Mouse (Mus musculus) left cerebral cortex, adult 9 months (tissue): ENCODE results near the gene Chit1.

Experiments used
- DNase-seq, 2 experiments: peaks; one replicate each; pipeline ENCODE4 v3.0.0; 2022; ENCODE audit warnings: low spot score in 2 of 2

Gene Chit1

DNA sequence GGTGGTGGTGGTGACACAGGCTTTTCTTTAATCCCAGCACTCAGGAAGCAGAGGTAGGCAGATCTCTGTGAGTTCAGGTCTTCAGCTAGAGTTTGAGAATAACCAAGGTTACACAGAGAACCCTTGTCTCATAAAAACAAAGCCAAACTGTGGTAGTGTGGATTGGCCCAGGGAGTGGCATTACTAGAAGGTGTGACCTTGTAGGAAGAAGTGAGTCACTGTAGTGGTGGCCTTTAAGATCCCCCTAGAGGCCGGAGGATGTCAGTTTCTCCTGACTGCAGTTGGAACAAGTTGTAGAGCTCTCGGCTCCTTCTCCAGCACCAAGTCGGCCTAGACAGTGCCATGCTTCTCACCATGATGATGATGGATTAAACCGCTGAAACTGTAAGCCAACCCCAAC lies at the start of gene Chit1:
Gene Chit1 (plus strand): TSS at position 264 of the 400 bp plus-strand sequence.
- DNase-seq, result no peak

DNA sequence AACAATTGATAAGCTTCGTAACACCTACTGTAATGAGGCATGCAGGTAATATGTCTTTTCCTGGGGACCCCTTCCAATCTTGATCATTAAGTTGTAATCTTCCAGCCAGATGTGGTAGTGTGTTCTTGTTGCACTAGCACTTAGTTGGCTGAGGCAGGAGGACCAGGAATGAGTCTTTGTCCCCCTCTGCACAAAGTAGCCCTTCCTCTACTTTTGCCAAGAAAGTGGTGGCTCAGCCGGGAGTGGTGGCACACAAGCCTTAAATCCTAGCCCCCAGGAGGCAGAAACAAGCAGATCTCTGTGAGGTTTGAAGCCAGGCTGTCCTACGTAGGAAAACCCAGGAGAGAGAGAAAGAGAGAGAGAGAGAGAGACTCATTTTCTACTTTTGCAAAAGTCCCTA lies 49.1 kb upstream of the Chit1 start:
- no peak for DNase-seq

DNA sequence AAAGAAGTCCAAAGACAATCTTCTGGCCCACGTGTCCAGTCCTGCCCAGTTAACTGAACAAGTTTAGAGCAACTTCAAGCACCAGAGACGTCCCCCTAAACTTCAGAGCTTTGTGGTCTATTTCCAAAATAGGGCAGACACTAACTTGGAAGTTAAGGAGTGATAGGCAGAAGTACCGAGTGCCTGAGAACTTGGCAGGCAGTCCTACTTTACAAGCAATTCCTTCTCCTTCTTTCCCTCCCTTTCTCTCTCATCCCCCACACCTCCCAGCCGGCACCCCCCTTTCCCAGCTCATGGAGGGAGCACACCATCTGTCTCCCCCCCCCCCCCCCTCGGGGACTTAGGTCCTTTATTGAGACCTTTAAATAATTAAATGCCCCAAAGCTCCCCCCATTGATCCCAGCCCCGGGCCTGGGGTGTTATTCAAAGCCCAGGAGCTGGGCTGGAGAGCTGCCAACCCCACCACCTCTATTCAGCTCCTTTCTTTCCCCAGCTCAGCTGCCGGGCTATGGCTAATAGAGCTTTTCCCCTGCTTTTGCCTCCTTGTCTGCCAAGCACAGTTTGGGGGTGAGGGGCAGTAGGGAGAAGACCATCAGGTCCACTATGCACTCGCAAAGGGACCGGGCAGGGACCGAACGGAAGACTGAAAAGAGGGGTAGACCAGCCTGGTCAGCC lies 48.5 kb upstream of the Chit1 start:
- DNase-seq, result no peak

DNA sequence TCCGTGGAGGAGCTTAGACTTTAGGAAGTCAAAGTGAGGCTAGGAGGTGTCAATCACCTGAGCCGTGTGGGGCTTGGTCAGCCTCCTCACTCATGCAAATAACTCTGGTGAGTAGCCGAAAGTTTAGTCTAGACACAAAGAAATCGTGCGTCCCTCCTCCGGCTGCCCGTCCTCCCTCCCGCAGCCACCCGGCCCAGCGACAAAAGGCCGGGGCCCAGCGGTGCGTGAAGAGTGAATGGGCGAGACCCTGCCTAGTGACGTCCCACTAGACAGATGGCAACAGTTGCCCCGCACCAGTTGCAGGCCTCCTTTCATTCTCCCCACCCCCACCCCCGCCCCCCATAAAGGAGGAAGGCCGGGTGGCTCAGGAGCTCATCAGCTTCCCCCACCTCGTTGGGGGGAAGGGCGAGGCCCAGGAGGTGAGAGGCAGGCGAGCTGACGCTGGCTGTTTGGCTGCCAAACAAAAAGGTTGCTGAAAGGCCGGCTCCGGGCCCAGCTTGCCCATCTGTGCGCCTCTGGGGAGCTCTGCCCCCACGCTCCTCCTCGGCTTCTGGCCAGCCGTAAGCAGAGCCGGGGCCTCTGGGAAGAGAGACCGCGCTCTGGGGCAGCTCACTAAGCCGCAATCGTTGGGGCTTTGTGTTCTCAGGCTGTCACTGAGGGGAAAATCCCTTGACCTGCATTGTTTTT lies 47.8 kb upstream of the Chit1 start:
- no peak for DNase-seq

DNA sequence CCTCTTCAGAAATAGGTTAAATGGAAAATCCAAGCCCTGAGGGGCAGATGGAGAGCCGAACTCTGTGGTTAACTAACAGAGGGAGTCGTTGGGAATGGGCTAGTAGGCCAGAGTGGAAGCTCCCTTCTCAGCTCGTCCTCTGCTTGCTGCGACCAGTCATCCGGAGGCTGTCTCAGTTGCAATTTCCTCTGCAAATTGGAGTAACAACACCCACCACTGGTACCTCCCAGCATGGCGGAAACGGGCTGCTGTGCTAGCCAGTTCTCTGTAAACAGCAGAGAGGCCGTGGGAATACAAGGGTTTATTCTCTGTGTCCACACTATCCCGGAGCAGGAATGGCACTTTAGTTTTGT lies 47.3 kb upstream of the Chit1 start:
- no peak for DNase-seq

DNA sequence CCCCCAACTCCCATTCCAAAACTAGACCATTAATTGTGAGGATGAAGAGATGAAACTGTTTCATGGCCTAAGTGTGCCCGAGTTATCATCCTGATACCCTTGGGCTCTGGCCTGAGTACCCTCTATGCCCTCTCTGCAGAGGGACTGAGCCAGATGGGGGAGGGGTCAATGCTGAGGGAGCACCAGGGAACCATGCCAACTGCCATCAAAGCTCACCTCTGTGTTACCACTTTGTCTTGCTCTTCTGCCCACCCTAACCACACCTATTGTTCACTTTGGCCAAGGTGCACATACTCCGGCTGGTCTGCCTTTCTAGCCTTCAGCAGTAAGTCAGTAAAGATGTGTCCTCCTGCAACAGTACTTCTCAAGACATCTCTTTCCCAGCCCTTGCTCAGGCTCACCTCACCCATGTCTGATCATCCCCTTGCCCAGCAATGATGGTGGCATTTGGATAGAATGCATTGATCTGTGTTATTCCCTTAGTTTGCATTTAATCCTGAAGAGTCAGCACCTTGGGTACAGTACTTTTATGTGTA lies 46.7 kb upstream of the Chit1 start:
- DNase-seq, result no peak

DNA sequence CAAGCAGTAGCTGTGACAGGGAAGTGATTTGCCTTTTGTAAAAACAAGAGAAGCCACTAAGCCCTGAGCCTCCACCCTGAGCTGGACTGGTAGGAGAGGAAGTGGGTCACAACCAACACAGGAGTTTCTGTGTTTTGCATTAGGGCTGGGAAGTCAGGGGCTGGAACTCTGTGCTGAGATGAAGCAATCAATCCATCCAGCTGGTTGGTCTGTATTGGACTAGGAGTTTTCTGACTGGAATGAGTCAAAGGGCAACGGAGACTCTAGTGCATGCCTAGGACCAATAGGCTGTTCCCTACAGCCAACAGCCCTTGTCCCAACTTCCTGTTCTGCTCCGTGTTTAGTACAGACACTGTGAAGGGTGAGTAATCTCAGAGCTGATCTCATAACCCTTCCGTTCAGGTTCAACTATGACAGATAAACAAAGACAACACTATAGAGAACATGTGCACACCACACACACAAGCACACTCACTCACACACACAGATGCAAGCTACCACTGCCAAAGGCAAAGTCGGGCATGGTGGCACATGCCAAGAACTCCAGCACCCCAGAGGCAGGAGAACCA lies 45.7 kb upstream of the Chit1 start:
- no peak for DNase-seq

DNA sequence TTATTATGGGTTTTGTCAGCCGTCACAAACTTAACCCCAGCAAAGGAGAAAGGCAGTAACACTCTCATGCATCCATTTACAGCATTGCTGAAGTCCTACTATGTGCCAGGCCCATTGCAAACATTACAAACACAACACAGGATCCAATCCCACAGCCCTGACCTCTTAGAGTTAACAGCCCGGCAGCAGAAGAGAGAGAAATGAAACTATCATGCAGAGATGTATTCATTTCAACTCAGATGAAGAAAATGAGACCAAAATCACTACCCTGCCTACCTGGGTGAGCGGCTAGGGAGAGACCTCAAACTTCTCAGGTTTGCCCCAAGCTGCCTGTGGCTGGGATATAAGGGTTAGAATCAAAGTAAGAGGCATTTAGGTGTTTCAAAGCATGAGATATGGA lies 44.5 kb upstream of the Chit1 start:
- DNase-seq, result no peak

DNA sequence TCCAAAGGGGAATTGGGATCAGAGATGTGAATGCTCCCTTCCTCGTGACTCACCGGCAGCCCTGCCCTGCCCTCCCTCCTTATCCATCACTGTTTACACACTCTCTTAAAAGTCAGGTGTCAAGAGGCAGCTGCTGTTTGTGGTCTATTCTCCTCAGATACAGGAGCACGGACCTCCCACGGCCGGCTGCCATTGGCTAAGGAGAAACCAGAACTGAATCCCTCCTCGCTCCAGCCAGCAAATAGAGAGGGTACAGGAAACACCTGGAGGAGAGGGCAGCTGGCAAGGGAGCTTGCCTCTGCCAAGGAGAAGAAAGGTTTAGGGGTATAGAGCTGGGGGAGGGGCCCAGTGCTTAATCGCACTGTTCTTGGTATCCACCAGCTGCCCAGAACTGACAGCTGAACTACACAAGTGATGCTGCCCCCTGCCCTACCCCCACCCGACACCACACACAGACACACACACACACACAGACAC lies 43.9 kb upstream of the Chit1 start:
- DNase-seq, result no peak

DNA sequence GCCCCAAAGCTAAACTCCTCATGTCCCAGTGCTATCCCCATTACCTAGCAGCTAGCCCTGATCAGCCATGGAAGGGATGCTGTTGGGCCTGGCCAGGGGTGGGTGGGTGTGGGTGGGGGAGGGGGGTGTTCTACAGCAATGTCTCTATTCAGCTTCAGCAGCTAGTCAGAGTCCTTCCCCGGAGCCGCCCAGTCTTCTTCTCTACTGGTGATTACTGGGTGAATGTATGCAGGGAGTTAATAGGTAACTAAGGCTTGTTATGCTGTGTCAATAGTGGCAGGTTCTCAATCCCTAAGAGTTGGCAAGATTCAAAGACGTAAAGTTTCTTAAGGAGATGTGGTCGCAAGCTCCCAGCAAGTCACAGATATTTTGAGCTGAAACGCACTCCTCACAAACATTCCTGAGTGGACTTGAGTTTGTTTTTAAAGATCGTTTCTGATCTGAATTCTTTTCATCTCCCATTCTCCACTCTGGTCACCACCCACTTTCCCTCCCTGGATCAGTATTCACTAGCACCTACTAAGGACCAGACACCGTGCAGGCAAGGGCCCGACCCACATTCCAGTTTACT lies 40.9 kb upstream of the Chit1 start:
- DNase-seq, result no peak

DNA sequence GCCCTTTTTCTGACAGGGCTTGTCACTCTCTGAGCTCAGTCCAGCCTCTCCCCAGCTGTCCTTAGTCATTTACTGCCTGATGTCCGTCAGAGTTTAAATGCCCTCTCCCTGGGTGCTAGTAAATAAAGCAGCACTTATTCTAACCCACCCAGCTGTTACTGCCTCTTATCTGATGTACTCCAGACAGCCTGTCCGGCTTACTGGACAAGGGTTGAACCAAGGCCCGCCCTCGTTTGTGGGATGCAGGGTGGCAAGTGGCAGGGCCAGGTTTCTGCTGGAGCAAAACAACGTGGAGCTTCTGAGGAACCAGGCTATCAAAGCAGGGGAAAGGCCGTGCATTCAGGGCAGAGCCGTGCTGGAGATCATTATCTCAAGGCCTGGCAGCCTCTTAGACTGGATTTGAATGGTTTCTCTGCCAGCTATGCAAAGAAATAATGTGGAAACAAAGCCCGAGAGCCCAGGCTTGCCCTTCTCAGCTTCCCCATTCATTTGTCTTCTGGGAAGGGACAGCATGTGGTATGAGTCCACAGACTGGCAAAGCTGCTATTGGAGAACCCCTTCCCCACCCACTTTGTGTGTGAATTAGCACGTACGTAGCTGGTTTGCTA lies 39.5 kb upstream of the Chit1 start:
- no peak for DNase-seq

DNA sequence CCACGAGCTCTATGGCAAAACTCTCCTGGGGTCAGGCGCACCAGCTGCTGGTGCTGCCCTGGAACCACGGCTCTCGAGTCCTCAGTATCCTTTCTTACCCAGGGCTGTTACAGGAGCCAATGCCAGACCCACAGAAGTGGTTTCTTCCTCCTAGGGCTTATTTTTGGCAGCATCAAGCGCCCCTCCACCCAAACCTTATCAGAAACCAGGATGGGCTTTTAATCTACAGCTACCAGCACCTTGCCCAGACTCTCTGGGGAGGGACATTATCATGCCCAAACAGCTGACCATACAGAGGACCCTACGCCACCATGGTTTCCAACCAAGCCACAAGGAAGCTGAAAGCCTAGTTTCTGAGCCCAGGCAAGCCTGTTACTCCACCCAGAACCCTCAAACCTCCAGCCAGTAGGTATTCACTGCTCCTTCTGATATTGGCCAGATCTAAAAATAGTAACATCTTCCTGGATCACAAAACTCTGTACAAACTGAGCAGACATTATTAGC lies 37.9 kb upstream of the Chit1 start:
- DNase-seq, result no peak

DNA sequence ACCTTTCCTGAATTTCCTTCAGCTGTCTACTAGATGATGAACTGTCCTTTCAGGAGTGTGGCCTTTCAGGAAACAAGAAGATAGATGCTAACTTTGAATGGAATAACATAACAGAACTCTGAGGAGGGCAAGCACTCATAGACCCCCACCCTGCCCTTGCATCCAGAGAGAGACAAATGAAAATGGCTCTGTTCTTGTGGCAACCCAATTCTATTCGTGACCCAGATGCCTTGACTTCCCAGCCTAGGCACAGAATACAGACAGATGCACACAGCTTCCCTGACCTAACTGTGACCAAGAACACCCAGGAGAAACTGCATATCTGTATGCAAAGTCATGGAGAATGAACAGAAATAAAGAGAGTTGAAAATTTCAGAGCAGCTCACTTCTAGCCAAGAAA lies 37.4 kb upstream of the Chit1 start:
- no peak for DNase-seq

DNA sequence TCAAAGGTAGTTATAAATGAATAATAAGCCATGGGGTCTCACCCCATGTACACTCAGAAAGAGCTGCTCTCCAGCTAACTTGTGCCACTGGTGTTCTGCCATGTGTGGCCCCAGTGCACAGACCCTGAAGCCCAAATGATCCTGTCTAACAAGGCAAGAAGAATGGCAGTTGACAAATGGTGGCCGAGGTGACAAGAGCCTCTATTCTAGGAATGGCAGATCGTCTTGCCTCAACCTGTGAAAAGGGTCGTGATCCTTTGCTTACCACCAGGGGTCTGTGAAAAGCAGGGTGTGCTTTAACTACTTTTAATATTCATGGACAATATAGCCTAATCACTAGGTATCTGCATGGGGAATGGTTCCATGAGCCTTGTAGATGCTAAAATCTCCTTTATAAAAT lies 36.9 kb upstream of the Chit1 start:
- DNase-seq, result no peak

DNA sequence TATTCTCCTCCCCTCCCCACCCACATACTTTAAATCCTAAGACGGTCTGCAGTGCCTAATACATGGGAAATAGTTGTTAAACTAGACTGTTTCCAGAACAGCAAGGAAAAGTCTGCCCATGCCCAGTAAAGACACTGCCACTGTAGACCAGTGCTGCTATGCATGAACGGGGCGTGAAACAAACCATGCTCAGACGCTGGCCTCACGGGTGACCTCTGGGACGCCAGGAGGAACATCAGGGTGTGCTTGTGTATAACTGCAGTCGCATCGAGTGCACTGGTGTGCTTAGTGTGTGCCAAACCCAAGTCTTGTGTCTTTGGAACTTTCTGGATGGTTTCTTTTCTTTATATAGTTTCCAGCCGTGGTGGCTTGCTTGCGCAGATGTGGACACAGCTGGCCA lies 36.4 kb upstream of the Chit1 start:
- DNase-seq, result no peak

DNA sequence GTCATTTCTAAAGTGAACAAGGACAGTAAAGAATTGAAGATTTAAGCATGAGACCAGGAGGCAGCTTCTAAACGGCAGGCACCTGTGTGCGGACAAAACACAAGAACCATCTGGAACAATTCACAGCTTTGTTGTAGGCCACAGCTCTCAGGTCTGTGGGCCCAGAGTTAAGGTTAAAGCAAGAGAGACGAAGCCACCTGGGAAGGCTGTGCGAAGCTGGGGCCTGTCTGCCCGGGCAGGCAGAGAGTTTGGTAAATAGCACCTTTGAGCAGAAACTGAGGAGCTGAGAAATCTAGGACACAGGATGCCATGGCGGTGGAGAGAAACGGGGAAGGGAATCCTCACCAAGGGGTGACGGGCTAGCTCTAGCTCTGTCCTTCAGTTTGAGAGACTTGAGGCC lies 35.5 kb upstream of the Chit1 start:
- no peak for DNase-seq

DNA sequence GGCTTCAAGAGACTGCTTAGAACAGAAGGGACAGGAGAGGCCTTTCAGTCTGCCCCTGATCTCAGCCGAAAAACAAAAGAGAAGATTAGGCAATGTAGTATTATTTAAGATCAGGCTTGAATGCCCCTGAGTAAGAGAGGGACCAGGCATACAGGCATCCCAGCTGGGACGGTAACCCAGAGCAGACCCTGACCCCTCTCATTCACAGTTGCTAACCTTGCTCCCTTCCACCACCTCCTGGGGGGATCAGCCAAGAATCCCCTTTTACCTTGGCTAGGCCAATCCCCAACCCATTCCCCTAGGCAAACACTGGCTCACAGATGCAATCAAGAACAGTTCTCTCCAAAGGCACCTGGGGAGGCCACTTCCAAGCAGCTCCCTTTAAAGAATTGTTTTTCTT lies 34.3 kb upstream of the Chit1 start:
- DNase-seq, result no peak

DNA sequence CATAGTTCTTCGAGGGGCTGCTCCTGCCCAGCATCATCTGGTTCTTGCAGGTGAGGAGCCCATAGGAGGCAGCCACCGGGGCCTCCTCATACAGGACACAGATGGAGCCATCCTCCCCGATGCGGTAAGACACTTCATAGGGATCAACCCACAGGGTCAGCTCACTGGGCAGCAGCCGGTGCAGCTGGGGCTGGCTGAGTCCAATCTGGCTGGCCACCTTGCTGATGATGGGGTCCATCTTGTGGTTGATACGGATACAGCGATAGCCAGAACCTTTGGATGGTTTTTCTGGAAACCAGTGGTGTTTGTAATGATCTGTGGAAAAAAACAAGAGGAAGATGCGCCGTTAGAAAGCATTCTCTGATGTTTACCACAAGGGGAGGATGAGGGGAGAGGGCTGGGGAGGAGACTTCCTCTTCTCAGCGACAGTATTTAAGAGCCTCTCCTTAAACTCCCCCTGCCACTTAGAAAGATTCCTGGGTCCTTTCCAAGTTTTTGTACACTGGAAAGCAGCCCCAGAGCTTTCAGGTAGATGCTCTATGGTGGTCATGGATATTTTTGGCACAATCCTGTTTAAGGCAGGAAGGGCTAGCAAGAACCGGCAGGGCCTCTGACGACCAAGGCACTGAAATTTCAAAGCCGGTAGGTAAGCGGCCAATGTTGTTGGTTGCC lies 33.5 kb upstream of the Chit1 start:
- no peak for DNase-seq

DNA sequence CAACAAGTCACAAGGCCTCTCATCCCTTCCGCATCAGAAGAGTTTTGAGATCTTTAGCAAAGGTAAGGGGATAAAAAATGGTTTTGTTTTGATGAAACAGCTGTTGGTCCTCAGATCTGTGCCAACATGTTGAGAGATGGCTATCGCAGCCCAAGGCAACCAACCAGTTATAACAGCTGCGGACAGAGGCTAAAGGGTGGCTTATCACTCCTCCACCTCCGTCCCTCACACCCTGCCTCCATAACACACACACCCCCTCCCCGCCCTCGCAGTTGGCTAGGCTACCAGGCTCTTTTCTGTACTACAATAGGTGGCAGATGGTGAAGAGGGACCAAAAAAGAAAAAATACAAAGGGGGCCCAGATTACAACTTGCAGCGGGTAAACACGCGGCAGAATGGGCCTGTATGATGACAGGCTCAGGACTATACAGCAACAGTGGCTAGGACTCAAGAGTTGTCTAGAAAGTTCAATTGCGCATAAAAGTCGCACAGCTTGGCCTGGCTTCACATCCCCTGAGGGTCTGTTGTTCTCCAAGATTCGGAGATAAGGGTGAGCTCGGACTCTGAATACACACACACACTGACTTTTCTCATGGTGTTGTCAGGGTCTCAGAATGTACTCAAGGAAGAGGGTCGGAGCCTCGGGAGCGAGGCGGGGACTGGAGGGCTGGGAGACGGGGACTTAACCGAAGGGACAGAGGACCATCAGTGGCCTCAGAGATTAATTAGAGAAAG lies 32.8 kb upstream of the Chit1 start:
- DNase-seq, result peak in 1 of 2 experiments; percentile 52

DNA sequence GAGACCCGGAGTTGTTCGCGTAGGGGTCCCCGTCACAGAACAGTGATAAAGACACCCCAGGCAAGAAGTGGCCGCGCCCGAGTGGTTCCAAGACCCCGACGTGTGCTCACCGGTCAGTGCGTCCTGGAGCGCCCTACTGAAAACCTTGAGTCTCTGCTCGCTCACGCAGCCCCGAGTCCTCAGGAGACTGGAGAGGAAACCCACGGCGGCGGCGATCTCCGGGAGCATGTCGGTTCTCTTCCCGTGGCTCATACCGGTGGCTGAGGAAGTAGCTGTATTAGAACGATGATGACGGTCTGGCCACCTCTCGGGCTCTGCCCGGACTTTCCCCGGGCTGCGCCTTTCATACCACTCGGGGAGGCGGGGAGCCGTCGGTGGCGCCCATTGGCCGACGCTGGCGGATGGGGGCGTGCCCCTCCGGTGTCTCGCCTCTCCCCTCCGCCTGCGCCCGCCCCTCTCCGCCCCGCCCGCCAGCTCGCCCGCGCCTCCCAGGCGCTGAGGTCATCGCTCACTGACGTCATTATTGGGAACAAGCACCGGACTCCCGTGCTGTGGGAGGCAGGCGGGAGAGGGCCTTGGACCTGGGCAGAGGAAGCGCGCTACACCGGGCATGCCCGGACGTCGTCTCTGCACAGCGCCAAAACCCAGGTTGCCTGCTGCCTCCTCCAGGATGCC lies 32.1 kb upstream of the Chit1 start, which contains the start of gene Btg2:
Gene Btg2 (minus strand): TSS at position 319 of the 675 bp plus-strand sequence.
- peak; percentile 91 to 95 for DNase-seq
